Mouse (Mus musculus): ENCODE results near the gene Vmn1r30. TPM values are rescaled to one million over a fixed set of nuclear protein-coding genes. Genes with fewer than 3 reads are reported as not detected.

The Vmn1r30 gene
- polyA plus RNA-seq (2015; fragmentation: Nextera tagmentation; extraction: Ambion mirVana): not detected in 2 replicates

GRCm38 (mm10) chr6:58443285-58443684, at the start of gene Vmn1r30:
Gene Vmn1r30, minus strand, starts transcription at chr6:58443385.
- Histone ChIP-seq H3K4me3 (replicated peaks) (no peak within 1 kb of the TSS), H3K27ac (no peak within 1 kb of the TSS), H3K9ac (no peak within 1 kb of the TSS), H3K9me3 (no peaks in the 10 kb centered on the region), H3K4me2 (replicated peaks) (no peak within 1 kb of the TSS), H3K36me3 (no peaks in the 10 kb centered on the region), H3K4me1 (replicated peaks) (no peaks in the 10 kb centered on the region), H3K27me3 (replicated peaks) (no peaks in the 10 kb centered on the region)
- no peak for ATAC-seq

- Histone ChIP-seq H3K9me3 (no peaks in the 10 kb centered on the region), H3K4me1 (replicated peaks) (no peaks in the 10 kb centered on the region), H3K36me3 (no peaks in the 10 kb centered on the region), H3K27ac (no peak within 1 kb of the TSS), H3K4me3 (replicated peaks) (no peak within 1 kb of the TSS), H3K27me3 (replicated peaks) (no peaks in the 10 kb centered on the region), H3K9ac (no peak within 1 kb of the TSS), H3K4me2 (replicated peaks) (no peak within 1 kb of the TSS)
- WGBS: 90% methylated on average over 1 of the region's 1 CpGs
- ATAC-seq: no peak
Observed at GRCm38 (mm10) chr6:58475230-58475629, 32.0 kb upstream of the Vmn1r30 start, which contains the start of gene Vmn1r31. Gene Vmn1r31, minus strand, starts transcription at chr6:58475330.

Other genes with a start within 250 kb of the Vmn1r30 start
- not detected in 2 replicates for gene Vmn1r27, start 224.6 kb downstream of the Vmn1r30 start, polyA plus RNA-seq (2015; fragmentation: Nextera tagmentation; extraction: Ambion mirVana)
- not detected in 2 replicates for gene Vmn1r28, start 181.3 kb downstream of the Vmn1r30 start, polyA plus RNA-seq (2015; fragmentation: Nextera tagmentation; extraction: Ambion mirVana)
- not detected in 2 replicates for gene Vmn1r29, start 141.8 kb downstream of the Vmn1r30 start, polyA plus RNA-seq (2015; fragmentation: Nextera tagmentation; extraction: Ambion mirVana)
- gene Vmn1r31, start 31.9 kb upstream of the Vmn1r30 start, polyA plus RNA-seq (2015; fragmentation: Nextera tagmentation; extraction: Ambion mirVana): not detected in 2 replicates
- 87.1 and 87.6 TPM in 2 replicates for gene Abcg2, start 141.1 kb upstream of the Vmn1r30 start, polyA plus RNA-seq (2015; fragmentation: Nextera tagmentation; extraction: Ambion mirVana)